ENCODE assay signal across 25 mouse cellular contexts in the genomic region with DNA sequence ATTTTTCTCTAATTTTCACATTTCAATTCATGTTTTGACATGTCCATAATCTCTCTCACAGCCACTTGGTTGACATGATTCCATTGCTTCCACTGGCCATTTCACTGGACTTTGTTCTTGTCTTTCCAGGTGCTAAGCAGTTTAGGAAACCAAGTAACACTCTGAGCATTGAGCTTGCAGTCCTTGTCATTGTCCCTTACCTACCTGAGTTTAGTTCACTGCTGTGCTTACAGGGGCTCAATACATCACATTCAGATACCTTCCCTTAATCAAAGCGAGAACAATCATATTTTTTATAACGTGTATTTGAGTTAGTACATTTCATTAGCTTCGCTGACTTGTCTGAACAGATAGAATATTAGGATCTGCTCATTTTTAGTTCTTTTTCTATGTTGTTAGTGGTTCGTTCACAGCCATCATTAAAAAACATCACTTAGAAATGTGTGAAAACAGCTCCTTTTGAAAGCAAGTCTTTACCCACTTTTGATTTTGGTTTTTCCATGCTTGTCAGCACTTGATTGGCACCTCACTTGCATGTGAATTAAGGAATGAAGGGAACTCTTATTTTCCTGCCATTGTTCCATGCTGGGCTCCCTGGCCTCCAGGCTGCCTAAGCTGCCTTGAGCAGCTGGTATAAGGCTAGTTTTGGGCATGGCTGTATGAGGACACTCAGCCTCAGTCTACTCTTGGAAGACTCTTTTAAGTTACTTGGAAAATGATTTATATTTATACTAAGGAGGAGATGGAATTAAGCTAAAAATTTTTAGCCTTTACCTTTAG.
A peak's percentile ranks its signal among the peaks of the same experiment; 100 is the strongest.
DNase-seq lines count a peak whose midpoint lies in the region; ATAC-seq lines count a peak whose summit lies in the region.
"Had no signal": no experiment of that assay in that cellular context is flagged by ENCODE, and none has a peak within 500 bp of the region (broad histone marks: within the 10 kb centered on the region; RNA-seq: fewer than 3 reads in every experiment).

No protein-coding gene starts in this region.

- no peaks in the 10 kb centered on the region for H3K36me3 ChIP-seq in forebrain, embryonic 11.5 days (ENCODE audit: control insufficient read depth, insufficient read depth, low read length)
- no peaks in the 10 kb centered on the region for H3K36me3 ChIP-seq in forebrain, embryonic 10.5 days (replicated peaks)
- H3K36me3 ChIP-seq in midbrain, embryonic 11.5 days (ENCODE audit: control insufficient read depth, insufficient read depth, low read length): no peaks in the 10 kb centered on the region
- H3K36me3 ChIP-seq in midbrain, embryonic 16.5 days (ENCODE audit: control insufficient read depth, insufficient read depth, low read length): no peaks in the 10 kb centered on the region
- no peaks in the 10 kb centered on the region for H3K36me3 ChIP-seq in forebrain, embryonic 13.5 days (ENCODE audit: poor library complexity, severe bottlenecking)
- H3K36me3 ChIP-seq in midbrain, embryonic 13.5 days: no peaks in the 10 kb centered on the region
- H3K36me3 ChIP-seq: embryonic facial prominence, embryonic 13.5 days; G1E; intestine, embryonic 15.5 days; limb, embryonic 13.5 days had no signal

- DNase-seq in forebrain, embryonic 11.5 days (ENCODE audit: low spot score): no peak
- DNase-seq in forebrain, embryonic 10.5 days (ENCODE audit: extremely low spot score, low spot score): no peak
- peak; percentile 89 for DNase-seq in midbrain, embryonic 11.5 days (ENCODE audit: low spot score, missing footprints)
- no peak for DNase-seq in heart, postnatal 25 days (ENCODE audit: low spot score)
- no peak for DNase-seq in right cerebral cortex, adult 2 months (ENCODE audit: low spot score in 2 of 2)
- DNase-seq: adrenal gland, postnatal 14 days; cerebellum, adult 18-20 months; cerebellum, postnatal 14 days; gastrocnemius, postnatal 10 days; heart, postnatal 14 days; kidney, adult 2 months; kidney, postnatal 36 days; lung, postnatal 36 days; right cerebral cortex, postnatal 4 days; thymus, adult 2 months; thymus, postnatal 36 days had no signal

- intact Hi-C loops in heart, postnatal 25 days (cut with DNase I): no loop called here

- H3K27ac ChIP-seq in forebrain, embryonic 11.5 days (ENCODE audit: low read depth, low read length): no peak overlapping the region
- no peak overlapping the region; the same call in 1 of the 2 replicates for H3K27ac ChIP-seq in forebrain, embryonic 10.5 days
- peak overlapping the region; percentile 57 for H3K27ac ChIP-seq in midbrain, embryonic 11.5 days (ENCODE audit: low read depth, low read length)
- no peak overlapping the region for H3K27ac ChIP-seq in midbrain, embryonic 16.5 days (ENCODE audit: low read length)
- H3K27ac ChIP-seq in forebrain, embryonic 13.5 days: peak overlapping the region; percentile 48; the same call in 1 of the 2 replicates
- no peak overlapping the region for H3K27ac ChIP-seq in midbrain, embryonic 13.5 days
- H3K27ac ChIP-seq: embryonic facial prominence, embryonic 13.5 days; intestine, embryonic 15.5 days; limb, embryonic 13.5 days had no signal

- H3K4me3 ChIP-seq in forebrain, embryonic 11.5 days (ENCODE audit: low read depth, low read length): no peak overlapping the region
- no peak overlapping the region for H3K4me3 ChIP-seq in forebrain, embryonic 10.5 days
- no peak overlapping the region for H3K4me3 ChIP-seq in midbrain, embryonic 11.5 days (ENCODE audit: low read depth, low read length)
- no peak overlapping the region for H3K4me3 ChIP-seq in midbrain, embryonic 16.5 days (ENCODE audit: low read depth, low read length)
- H3K4me3 ChIP-seq in forebrain, embryonic 13.5 days: no peak overlapping the region
- H3K4me3 ChIP-seq in midbrain, embryonic 13.5 days (replicated peaks): no peak overlapping the region
- H3K4me3 ChIP-seq: embryonic facial prominence, embryonic 13.5 days; intestine, embryonic 15.5 days; limb, embryonic 13.5 days had no signal

- H3K4me2 ChIP-seq in forebrain, embryonic 11.5 days (ENCODE audit: low read depth, low read length, severe bottlenecking): no peak overlapping the region
- H3K4me2 ChIP-seq in midbrain, embryonic 11.5 days: no peak overlapping the region
- H3K4me2 ChIP-seq in midbrain, embryonic 16.5 days (ENCODE audit: low read length): no peak overlapping the region
- no peak overlapping the region for H3K4me2 ChIP-seq in forebrain, embryonic 13.5 days
- no peak overlapping the region for H3K4me2 ChIP-seq in midbrain, embryonic 13.5 days (replicated peaks)
- H3K4me2 ChIP-seq: embryonic facial prominence, embryonic 13.5 days; intestine, embryonic 15.5 days; limb, embryonic 13.5 days; liver, embryonic 11.5 days had no signal

- no peaks in the 10 kb centered on the region for H3K27me3 ChIP-seq in forebrain, embryonic 11.5 days (ENCODE audit: control insufficient read depth, insufficient read depth, low read length)
- no peaks in the 10 kb centered on the region for H3K27me3 ChIP-seq in forebrain, embryonic 10.5 days (ENCODE audit: poor library complexity, severe bottlenecking)
- H3K27me3 ChIP-seq in midbrain, embryonic 11.5 days (ENCODE audit: control insufficient read depth, insufficient read depth, low read length): no peaks in the 10 kb centered on the region
- H3K27me3 ChIP-seq in midbrain, embryonic 16.5 days (ENCODE audit: control insufficient read depth, insufficient read depth, low read depth, low read length): no peaks in the 10 kb centered on the region
- no peaks in the 10 kb centered on the region for H3K27me3 ChIP-seq in forebrain, embryonic 13.5 days
- H3K27me3 ChIP-seq in midbrain, embryonic 13.5 days: no peaks in the 10 kb centered on the region
- H3K27me3 ChIP-seq: embryonic facial prominence, embryonic 13.5 days; intestine, embryonic 15.5 days; limb, embryonic 13.5 days had no signal

- H3K9me3 ChIP-seq in forebrain, embryonic 11.5 days (ENCODE audit: control insufficient read depth, low read length): no peaks in the 10 kb centered on the region
- 0 out of 2 replicates have a peak, but pooled peaks cover 2% of the 10 kb centered on the region for H3K9me3 ChIP-seq in forebrain, embryonic 10.5 days
- H3K9me3 ChIP-seq in midbrain, embryonic 11.5 days (ENCODE audit: control insufficient read depth, low read length): no peaks in the 10 kb centered on the region
- 0 out of 2 replicates have a peak, but pooled peaks cover 2% of the 10 kb centered on the region for H3K9me3 ChIP-seq in midbrain, embryonic 16.5 days (replicated peaks; ENCODE audit: control insufficient read depth, low read length, poor library complexity, severe bottlenecking)
- H3K9me3 ChIP-seq in forebrain, embryonic 13.5 days (replicated peaks): 0 out of 2 replicates have a peak, but pooled peaks cover 3% of the 10 kb centered on the region
- H3K9me3 ChIP-seq in midbrain, embryonic 13.5 days: no peaks in the 10 kb centered on the region
- H3K9me3 ChIP-seq: embryonic facial prominence, embryonic 13.5 days; G1E; intestine, embryonic 15.5 days; limb, embryonic 13.5 days had no signal

- ATAC-seq in forebrain, embryonic 11.5 days (replicated peaks; ENCODE audit: low FRiP score): peak; percentile 88
- peak; percentile 93 for ATAC-seq in midbrain, embryonic 11.5 days (ENCODE audit: low FRiP score)
- ATAC-seq in midbrain, embryonic 16.5 days: no peak
- ATAC-seq in forebrain, embryonic 13.5 days: peak; percentile 95
- ATAC-seq in midbrain, embryonic 13.5 days: peak; percentile 87; the same call in 1 of the 2 replicates
- ATAC-seq: hindbrain, embryonic 16.5 days; intestine, embryonic 15.5 days had no signal

- H3K9ac ChIP-seq in forebrain, embryonic 11.5 days (ENCODE audit: low read length): no peak overlapping the region
- no peak overlapping the region for H3K9ac ChIP-seq in midbrain, embryonic 11.5 days (ENCODE audit: low read length)
- no peak overlapping the region for H3K9ac ChIP-seq in midbrain, embryonic 16.5 days (ENCODE audit: low read depth, low read length)
- H3K9ac ChIP-seq in forebrain, embryonic 13.5 days: no peak overlapping the region
- H3K9ac ChIP-seq in midbrain, embryonic 13.5 days (replicated peaks): no peak overlapping the region
- H3K9ac ChIP-seq: embryonic facial prominence, embryonic 13.5 days; intestine, embryonic 15.5 days; limb, embryonic 13.5 days had no signal

- 55% methylated on average over 4 of the region's 4 CpGs for WGBS in forebrain, embryonic 11.5 days
- WGBS in forebrain, embryonic 10.5 days: 68% methylated on average over 4 of the region's 4 CpGs
- 50% methylated on average over 4 of the region's 4 CpGs for WGBS in midbrain, embryonic 11.5 days
- WGBS in midbrain, embryonic 16.5 days: 49% methylated on average over 4 of the region's 4 CpGs
- WGBS in forebrain, embryonic 13.5 days: 41% methylated on average over 4 of the region's 4 CpGs
- WGBS in midbrain, embryonic 13.5 days: 41% methylated on average over 4 of the region's 4 CpGs

- no peaks in the 10 kb centered on the region; the same call in 1 of the 2 replicates for H3K4me1 ChIP-seq in forebrain, embryonic 11.5 days (replicated peaks; ENCODE audit: control insufficient read depth, insufficient read depth, low read length)
- peaks cover 26% of the 10 kb centered on the region for H3K4me1 ChIP-seq in forebrain, embryonic 10.5 days
- H3K4me1 ChIP-seq in midbrain, embryonic 11.5 days (ENCODE audit: control insufficient read depth, insufficient read depth, low read length): peaks cover 13% of the 10 kb centered on the region
- no peaks in the 10 kb centered on the region for H3K4me1 ChIP-seq in midbrain, embryonic 16.5 days (ENCODE audit: control insufficient read depth, insufficient read depth, low read length)
- H3K4me1 ChIP-seq in forebrain, embryonic 13.5 days: peaks cover 7% of the 10 kb centered on the region; the same call in 1 of the 2 replicates
- H3K4me1 ChIP-seq in midbrain, embryonic 13.5 days (replicated peaks): peaks cover 3% of the 10 kb centered on the region; the same call in 1 of the 2 replicates
- H3K4me1 ChIP-seq: embryonic facial prominence, embryonic 13.5 days; intestine, embryonic 15.5 days; limb, embryonic 13.5 days had no signal

Comparison
In these comparisons a context has a peak if more than half of its experiments do, and no peak if none do; other contexts are left out.
1. H3K27ac ChIP-seq: peak in midbrain, embryonic 11.5 days (single experiment) and forebrain, embryonic 13.5 days (single experiment); none in forebrain, embryonic 11.5 days (single experiment), forebrain, embryonic 10.5 days (single experiment), midbrain, embryonic 16.5 days (single experiment) and midbrain, embryonic 13.5 days (single experiment).